Mouse (Mus musculus): ENCODE results near the gene Atg13. TPM values are rescaled to one million over a fixed set of nuclear protein-coding genes. Genes with fewer than 3 reads are reported as not detected.
A peak's percentile ranks its signal among the peaks of the same experiment; 100 is the strongest.

Atg13 gene
- polyA plus RNA-seq, 1 experiment from 2014 or later: 26.3 TPM

GRCm38 (mm10) chr2:91683919-91684318 lies 26.5 kb downstream of the Atg13 start:
- Histone ChIP-seq H3K4me1 (no peaks in the 10 kb centered on the region), H3K9me3 (replicated peaks) (no peaks in the 10 kb centered on the region), H3K27ac (no peak overlapping the region), H3K36me3 (peaks cover 85% of the 10 kb centered on the region), H3K9ac (no peak overlapping the region), H3K4me3 (replicated peaks) (no peak overlapping the region), H3K4me2 (no peak overlapping the region), H3K27me3 (no peaks in the 10 kb centered on the region)
- no peak for ATAC-seq (replicated peaks; ENCODE audit: low FRiP score)
- WGBS: 81% methylated on average over 8 of the region's 8 CpGs

GRCm38 (mm10) chr2:91682850-91683249 lies 27.5 kb downstream of the Atg13 start:
- no peaks in the 10 kb centered on the region for H3K27me3 ChIP-seq
- no peak overlapping the region for H3K4me3 ChIP-seq (replicated peaks)
- no peak overlapping the region for H3K4me2 ChIP-seq
- H3K36me3 ChIP-seq: peaks cover 88% of the 10 kb centered on the region
- no peak overlapping the region for H3K9ac ChIP-seq
- no peaks in the 10 kb centered on the region for H3K4me1 ChIP-seq
- no peak for ATAC-seq (replicated peaks; ENCODE audit: low FRiP score)
- WGBS: 40% methylated on average over 4 of the region's 4 CpGs
- no peaks in the 10 kb centered on the region for H3K9me3 ChIP-seq (replicated peaks)
- H3K27ac ChIP-seq: no peak overlapping the region

DNA sequence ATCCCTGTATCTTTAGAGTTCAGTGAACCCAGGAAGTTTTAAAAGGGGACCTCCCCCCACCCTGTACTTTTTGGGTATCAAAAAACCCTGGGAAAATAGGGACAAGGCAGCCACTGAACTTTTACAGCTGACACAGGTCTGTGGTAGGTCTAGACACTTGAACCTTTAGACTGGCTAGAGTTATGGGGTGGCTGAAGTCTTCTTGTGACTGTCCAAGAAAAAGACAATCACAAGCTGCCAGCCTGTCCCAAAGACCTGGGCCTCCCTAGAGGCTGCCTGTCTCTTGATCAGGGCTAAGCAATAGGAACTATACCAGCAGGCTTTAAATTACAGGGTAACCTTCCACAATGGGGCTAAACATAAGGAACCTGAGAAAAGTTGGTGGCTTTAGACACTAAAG lies 33.4 kb downstream of the Atg13 start:
- Histone ChIP-seq H3K4me2 (no peak overlapping the region), H3K27ac (peak overlapping the region; percentile 35; the same call in 1 of the 2 replicates), H3K4me1 (peaks cover 7% of the 10 kb centered on the region), H3K27me3 (no peaks in the 10 kb centered on the region), H3K9ac (no peak overlapping the region), H3K9me3 (replicated peaks) (no peaks in the 10 kb centered on the region), H3K4me3 (replicated peaks) (no peak overlapping the region), H3K36me3 (peaks cover 93% of the 10 kb centered on the region)
- peak; percentile 66; the same call in 1 of the 2 replicates for ATAC-seq (replicated peaks; ENCODE audit: low FRiP score)

DNA sequence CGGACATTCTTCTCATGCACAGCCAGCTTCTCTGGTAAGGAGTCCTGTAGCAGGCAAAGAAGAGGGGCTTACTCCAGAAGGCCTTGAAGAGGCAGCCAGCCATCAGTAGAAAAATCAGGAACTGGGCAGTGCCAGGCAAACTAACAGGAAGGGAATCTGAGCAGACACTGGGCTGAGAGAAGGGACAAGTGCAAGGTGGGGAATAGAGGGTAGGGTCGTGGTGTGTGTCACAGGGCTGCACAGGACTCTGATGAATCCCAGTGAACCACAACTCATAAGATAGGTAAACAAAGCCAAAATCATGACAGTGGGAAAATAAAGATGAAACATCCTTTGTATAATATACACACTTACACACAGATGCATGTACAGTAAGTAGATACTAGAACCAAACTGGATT lies 34.0 kb downstream of the Atg13 start:
- H3K36me3 ChIP-seq: peaks cover 93% of the 10 kb centered on the region
- H3K4me1 ChIP-seq: peaks cover 7% of the 10 kb centered on the region
- no peak overlapping the region for H3K4me3 ChIP-seq (replicated peaks)
- H3K27ac ChIP-seq: peak overlapping the region; percentile 35
- H3K27me3 ChIP-seq: no peaks in the 10 kb centered on the region
- no peaks in the 10 kb centered on the region for H3K9me3 ChIP-seq (replicated peaks)
- no peak overlapping the region for H3K9ac ChIP-seq
- H3K4me2 ChIP-seq: no peak overlapping the region
- ATAC-seq (replicated peaks; ENCODE audit: low FRiP score): no peak; the same call in 1 of the 2 replicates
- 52% methylated on average over 2 of the region's 2 CpGs for WGBS

- Histone ChIP-seq H3K9ac (no peak overlapping the region), H3K27me3 (no peaks in the 10 kb centered on the region), H3K9me3 (replicated peaks) (no peaks in the 10 kb centered on the region), H3K4me3 (replicated peaks) (no peak overlapping the region), H3K4me2 (no peak overlapping the region), H3K27ac (no peak overlapping the region), H3K36me3 (peaks cover 94% of the 10 kb centered on the region), H3K4me1 (peaks cover 7% of the 10 kb centered on the region)
- WGBS: 89% methylated on average over 5 of the region's 5 CpGs
- no peak for ATAC-seq (replicated peaks; ENCODE audit: low FRiP score)
Observed at GRCm38 (mm10) chr2:91674895-91675294, 35.5 kb downstream of the Atg13 start.

DNA sequence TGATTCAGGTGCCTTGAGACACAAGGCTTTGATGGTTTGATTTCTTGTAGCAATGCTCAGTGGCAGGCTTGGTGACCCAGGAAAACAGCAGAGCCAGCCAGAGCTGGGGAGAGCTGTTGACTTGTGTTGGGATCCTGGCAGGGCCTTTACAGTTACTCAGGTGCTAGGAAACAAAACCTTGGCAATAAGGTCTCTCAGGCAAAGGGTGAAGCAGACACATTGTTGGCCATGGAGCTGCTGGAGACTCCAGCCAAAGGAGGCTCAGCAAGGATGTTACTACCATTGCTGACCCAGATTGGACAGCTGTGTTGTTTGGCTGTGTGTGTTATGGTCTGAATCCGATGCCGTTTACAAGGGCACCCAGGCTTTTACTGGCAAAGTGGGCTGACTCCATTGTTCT lies 36.8 kb downstream of the Atg13 start:
- Histone ChIP-seq H3K4me1 (peaks cover 7% of the 10 kb centered on the region), H3K4me2 (no peak overlapping the region), H3K27me3 (no peaks in the 10 kb centered on the region), H3K9ac (no peak overlapping the region), H3K27ac (no peak overlapping the region), H3K36me3 (peaks cover 94% of the 10 kb centered on the region), H3K4me3 (replicated peaks) (no peak overlapping the region), H3K9me3 (replicated peaks) (no peaks in the 10 kb centered on the region)
- WGBS: 92% methylated on average over 2 of the region's 2 CpGs
- no peak for ATAC-seq (replicated peaks; ENCODE audit: low FRiP score)

- H3K4me2 ChIP-seq: no peak overlapping the region
- no peak for ATAC-seq (replicated peaks; ENCODE audit: low FRiP score)
- peaks cover 89% of the 10 kb centered on the region for H3K36me3 ChIP-seq
- no peak overlapping the region for H3K4me3 ChIP-seq (replicated peaks)
- H3K4me1 ChIP-seq: 0 out of 2 replicates have a peak, but pooled peaks cover 3% of the 10 kb centered on the region
- no peaks in the 10 kb centered on the region for H3K9me3 ChIP-seq (replicated peaks)
- WGBS: 82% methylated on average over 6 of the region's 6 CpGs
- no peak overlapping the region for H3K9ac ChIP-seq
- no peaks in the 10 kb centered on the region for H3K27me3 ChIP-seq
- no peak overlapping the region for H3K27ac ChIP-seq
Observed at GRCm38 (mm10) chr2:91670038-91670437, 40.3 kb downstream of the Atg13 start.

GRCm38 (mm10) chr2:91669326-91669725 lies 41.0 kb downstream of the Atg13 start:
- Histone ChIP-seq H3K4me1 (0 out of 2 replicates have a peak, but pooled peaks cover 3% of the 10 kb centered on the region), H3K9me3 (replicated peaks) (no peaks in the 10 kb centered on the region), H3K4me3 (replicated peaks) (no peak overlapping the region), H3K36me3 (peaks cover 89% of the 10 kb centered on the region), H3K27ac (no peak overlapping the region), H3K4me2 (no peak overlapping the region), H3K27me3 (no peaks in the 10 kb centered on the region), H3K9ac (no peak overlapping the region)
- ATAC-seq (replicated peaks; ENCODE audit: low FRiP score): no peak
- 86% methylated on average over 8 of the region's 8 CpGs for WGBS

GRCm38 (mm10) chr2:91667747-91668146 lies 42.6 kb downstream of the Atg13 start:
- WGBS: 93% methylated on average over 2 of the region's 2 CpGs
- Histone ChIP-seq H3K4me1 (0 out of 2 replicates have a peak, but pooled peaks cover 3% of the 10 kb centered on the region), H3K36me3 (peaks cover 91% of the 10 kb centered on the region), H3K27me3 (no peaks in the 10 kb centered on the region), H3K4me2 (no peak overlapping the region), H3K4me3 (replicated peaks) (no peak overlapping the region), H3K27ac (no peak overlapping the region), H3K9ac (no peak overlapping the region), H3K9me3 (replicated peaks) (no peaks in the 10 kb centered on the region)
- no peak for ATAC-seq (replicated peaks; ENCODE audit: low FRiP score)

DNA sequence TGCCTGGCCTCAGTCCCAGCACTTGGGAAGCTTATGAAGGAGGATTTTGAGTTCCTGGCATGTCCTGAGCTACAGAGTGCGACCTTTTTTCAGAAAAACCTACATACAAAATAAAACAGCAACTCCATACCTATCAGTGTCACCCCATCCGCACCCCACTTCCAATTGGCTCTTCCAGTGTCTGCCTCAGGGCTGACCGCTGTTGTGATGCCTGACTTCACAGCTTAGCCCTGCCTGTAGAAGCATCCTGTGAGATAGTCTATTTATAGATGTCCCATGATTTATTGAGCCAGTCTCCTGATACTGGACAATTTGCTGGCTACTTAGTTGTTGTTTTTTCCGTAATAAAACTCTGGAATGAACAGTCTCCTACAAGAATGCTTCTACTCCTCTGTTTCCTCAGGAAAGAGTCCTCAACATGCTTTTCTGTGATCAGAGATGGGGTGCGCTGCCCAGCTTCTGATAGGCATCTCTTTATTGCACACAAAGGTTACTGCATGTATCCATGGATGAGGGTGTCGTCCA lies 43.9 kb downstream of the Atg13 start:
- Histone ChIP-seq H3K27me3 (no peaks in the 10 kb centered on the region), H3K4me3 (replicated peaks) (no peak overlapping the region), H3K9ac (no peak overlapping the region), H3K9me3 (replicated peaks) (no peaks in the 10 kb centered on the region), H3K4me1 (0 out of 2 replicates have a peak, but pooled peaks cover 3% of the 10 kb centered on the region), H3K4me2 (no peak overlapping the region), H3K36me3 (peaks cover 90% of the 10 kb centered on the region), H3K27ac (0 out of 2 replicates have a peak overlapping the region, but pooled peaks have one; percentile 25)
- ATAC-seq (replicated peaks; ENCODE audit: low FRiP score): no peak
- 81% methylated on average over 6 of the region's 6 CpGs for WGBS

GRCm38 (mm10) chr2:91664780-91665179 lies 45.6 kb downstream of the Atg13 start:
- Histone ChIP-seq H3K9ac (no peak overlapping the region), H3K9me3 (replicated peaks) (no peaks in the 10 kb centered on the region), H3K4me3 (replicated peaks) (no peak overlapping the region), H3K4me2 (no peak overlapping the region), H3K36me3 (peaks cover 88% of the 10 kb centered on the region), H3K4me1 (0 out of 2 replicates have a peak, but pooled peaks cover 3% of the 10 kb centered on the region), H3K27ac (no peak overlapping the region), H3K27me3 (no peaks in the 10 kb centered on the region)
- no peak for ATAC-seq (replicated peaks; ENCODE audit: low FRiP score)

- peaks cover 92% of the 10 kb centered on the region for H3K36me3 ChIP-seq
Observed at GRCm38 (mm10) chr2:91660981-91661380, 49.4 kb downstream of the Atg13 start.

DNA sequence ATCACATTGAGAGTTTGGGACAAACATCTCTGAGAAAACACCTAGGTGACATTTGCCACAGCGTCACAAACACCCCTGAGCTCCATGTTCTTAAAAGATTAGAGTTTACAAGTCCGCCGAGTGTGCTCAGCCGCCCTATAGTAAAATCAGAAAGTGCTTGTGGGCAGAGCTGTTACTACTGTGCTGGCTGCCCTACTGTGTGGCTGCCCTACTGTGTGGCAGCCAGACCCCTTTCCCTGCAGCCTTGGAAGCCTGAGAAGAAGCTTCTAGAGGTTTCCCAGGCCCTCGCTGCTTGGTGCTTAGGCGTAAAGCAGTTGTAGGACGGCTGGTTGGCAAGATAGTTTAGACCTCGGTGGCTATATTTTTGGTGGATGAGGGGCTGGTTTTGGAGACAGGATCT lies 50.7 kb downstream of the Atg13 start:
- Histone ChIP-seq H3K36me3 (peaks cover 96% of the 10 kb centered on the region), H3K27me3 (no peaks in the 10 kb centered on the region), H3K4me3 (replicated peaks) (no peak overlapping the region), H3K9ac (no peak overlapping the region), H3K4me2 (no peak overlapping the region), H3K9me3 (replicated peaks) (no peaks in the 10 kb centered on the region), H3K27ac (no peak overlapping the region), H3K4me1 (0 out of 2 replicates have a peak, but pooled peaks cover 4% of the 10 kb centered on the region)
- WGBS: 95% methylated on average over 8 of the region's 8 CpGs
- ATAC-seq (replicated peaks; ENCODE audit: low FRiP score): no peak

More at GRCm38 (mm10) chr2:91660981-91661380, 49.4 kb downstream of the Atg13 start:
- Histone ChIP-seq H3K4me3 (replicated peaks) (no peak overlapping the region), H3K27ac (no peak overlapping the region), H3K9me3 (replicated peaks) (no peaks in the 10 kb centered on the region), H3K9ac (no peak overlapping the region), H3K27me3 (no peaks in the 10 kb centered on the region), H3K4me2 (no peak overlapping the region), H3K4me1 (0 out of 2 replicates have a peak, but pooled peaks cover 4% of the 10 kb centered on the region)
- ATAC-seq (replicated peaks; ENCODE audit: low FRiP score): no peak
- WGBS: 89% methylated on average over 6 of the region's 6 CpGs
